Mouse (Mus musculus): ENCODE measurements around the gene Tle2. TPM values are rescaled to one million over a fixed set of nuclear protein-coding genes. Genes with fewer than 3 reads are reported as not detected.

The Tle2 gene
- polyA plus RNA-seq, 1 experiment from 2014 or later: 17.8 TPM

GRCm38 (mm10) chr10:81559627-81560539, 14.5 kb upstream of the Tle2 start:
- DNase-seq (ENCODE audit: low spot score) (peak; percentile 71), ATAC-seq (replicated peaks; ENCODE audit: low FRiP score, low TSS enrichment, low read depth) (peak; percentile 11)

GRCm38 (mm10) chr10:81560719-81561459, 13.5 kb upstream of the Tle2 start:
- no peaks in the 10 kb centered on the region for H3K27me3 ChIP-seq (replicated peaks; ENCODE audit: control insufficient read depth, insufficient read depth, low read length)
- no peaks in the 10 kb centered on the region for H3K9me3 ChIP-seq (ENCODE audit: control insufficient read depth, low read length)
- peak overlapping the region; percentile 90 for H3K27ac ChIP-seq (ENCODE audit: low read depth)
- peak overlapping the region; percentile 96 for H3K9ac ChIP-seq (ENCODE audit: low read length)
- 8% methylated on average over 16 of the region's 16 CpGs for WGBS
- peaks cover 35% of the 10 kb centered on the region for H3K4me1 ChIP-seq (replicated peaks; ENCODE audit: control insufficient read depth, insufficient read depth, low read length)
- H3K4me2 ChIP-seq (ENCODE audit: low read length): peak overlapping the region; percentile 88
- peak; percentile 9; the same call in 1 of the 2 replicates for ATAC-seq (replicated peaks; ENCODE audit: low FRiP score, low TSS enrichment, low read depth)
- peaks cover 30% of the 10 kb centered on the region for H3K36me3 ChIP-seq (ENCODE audit: control insufficient read depth, insufficient read depth, low read length)
- peak overlapping the region; percentile 76 for H3K4me3 ChIP-seq (ENCODE audit: low read depth, low read length)
- DNase-seq (ENCODE audit: low spot score): no peak

More at GRCm38 (mm10) chr10:81559627-81560539, 14.5 kb upstream of the Tle2 start:
- H3K27ac ChIP-seq (ENCODE audit: low read depth): peak overlapping the region; percentile 90
- H3K9ac ChIP-seq (ENCODE audit: low read length): peak overlapping the region; percentile 96
- H3K4me2 ChIP-seq (ENCODE audit: low read length): peak overlapping the region; percentile 88
- peak overlapping the region; percentile 76 for H3K4me3 ChIP-seq (ENCODE audit: low read depth, low read length)
- under 1% methylated on average over 27 of the region's 36 CpGs for WGBS
- peaks cover 20% of the 10 kb centered on the region for H3K36me3 ChIP-seq (ENCODE audit: control insufficient read depth, insufficient read depth, low read length)
- H3K27me3 ChIP-seq (replicated peaks; ENCODE audit: control insufficient read depth, insufficient read depth, low read length): no peaks in the 10 kb centered on the region
- H3K4me1 ChIP-seq (replicated peaks; ENCODE audit: control insufficient read depth, insufficient read depth, low read length): peaks cover 35% of the 10 kb centered on the region
- no peaks in the 10 kb centered on the region for H3K9me3 ChIP-seq (ENCODE audit: control insufficient read depth, low read length)

- Histone ChIP-seq H3K4me2 (ENCODE audit: low read length) (peak overlapping the region; percentile 18), H3K9ac (ENCODE audit: low read length) (no peak overlapping the region), H3K36me3 (ENCODE audit: control insufficient read depth, insufficient read depth, low read length) (peaks cover 41% of the 10 kb centered on the region), H3K27me3 (replicated peaks; ENCODE audit: control insufficient read depth, insufficient read depth, low read length) (no peaks in the 10 kb centered on the region), H3K9me3 (ENCODE audit: control insufficient read depth, low read length) (no peaks in the 10 kb centered on the region), H3K4me1 (replicated peaks; ENCODE audit: control insufficient read depth, insufficient read depth, low read length) (peaks cover 35% of the 10 kb centered on the region), H3K4me3 (ENCODE audit: low read depth, low read length) (no peak overlapping the region), H3K27ac (ENCODE audit: low read depth) (no peak overlapping the region)
- WGBS: 72% methylated on average over 6 of the region's 6 CpGs
- DNase-seq (ENCODE audit: low spot score) (no peak), ATAC-seq (replicated peaks; ENCODE audit: low FRiP score, low TSS enrichment, low read depth) (no peak)
Measured at GRCm38 (mm10) chr10:81562411-81562810, 11.9 kb upstream of the Tle2 start.

- Histone ChIP-seq H3K4me1 (replicated peaks; ENCODE audit: control insufficient read depth, insufficient read depth, low read length) (peaks cover 44% of the 10 kb centered on the region), H3K4me3 (ENCODE audit: low read depth, low read length) (peak overlapping the region; percentile 25; the same call in 1 of the 2 replicates), H3K36me3 (ENCODE audit: control insufficient read depth, insufficient read depth, low read length) (peaks cover 41% of the 10 kb centered on the region), H3K9ac (ENCODE audit: low read length) (no peak overlapping the region), H3K9me3 (ENCODE audit: control insufficient read depth, low read length) (no peaks in the 10 kb centered on the region), H3K4me2 (ENCODE audit: low read length) (peak overlapping the region; percentile 50), H3K27ac (ENCODE audit: low read depth) (no peak overlapping the region), H3K27me3 (replicated peaks; ENCODE audit: control insufficient read depth, insufficient read depth, low read length) (no peaks in the 10 kb centered on the region)
- 49% methylated on average over 6 of the region's 6 CpGs for WGBS
- no peak for DNase-seq (ENCODE audit: low spot score)
- no peak for ATAC-seq (replicated peaks; ENCODE audit: low FRiP score, low TSS enrichment, low read depth)
Measured at GRCm38 (mm10) chr10:81563481-81563880, 10.9 kb upstream of the Tle2 start.

- 2% methylated on average over 10 of the region's 10 CpGs for WGBS
- H3K36me3 ChIP-seq (ENCODE audit: control insufficient read depth, insufficient read depth, low read length): peaks cover 41% of the 10 kb centered on the region
- H3K4me1 ChIP-seq (replicated peaks; ENCODE audit: control insufficient read depth, insufficient read depth, low read length): peaks cover 51% of the 10 kb centered on the region
- peak overlapping the region; percentile 50 for H3K4me2 ChIP-seq (ENCODE audit: low read length)
- no peaks in the 10 kb centered on the region for H3K9me3 ChIP-seq (ENCODE audit: control insufficient read depth, low read length)
- peak overlapping the region; percentile 25 for H3K4me3 ChIP-seq (ENCODE audit: low read depth, low read length)
- H3K9ac ChIP-seq (ENCODE audit: low read length): 0 out of 2 replicates have a peak overlapping the region, but pooled peaks have one; percentile 34
- peak; percentile 75 for DNase-seq (ENCODE audit: low spot score)
- no peaks in the 10 kb centered on the region for H3K27me3 ChIP-seq (replicated peaks; ENCODE audit: control insufficient read depth, insufficient read depth, low read length)
- H3K27ac ChIP-seq (ENCODE audit: low read depth): peak overlapping the region; percentile 51
- ATAC-seq (replicated peaks; ENCODE audit: low FRiP score, low TSS enrichment, low read depth): no peak
Measured at GRCm38 (mm10) chr10:81564216-81564615, 10.1 kb upstream of the Tle2 start.

GRCm38 (mm10) chr10:81564734-81565133, 9.6 kb upstream of the Tle2 start:
- Histone ChIP-seq H3K27me3 (replicated peaks; ENCODE audit: control insufficient read depth, insufficient read depth, low read length) (no peaks in the 10 kb centered on the region), H3K27ac (ENCODE audit: low read depth) (no peak overlapping the region), H3K36me3 (ENCODE audit: control insufficient read depth, insufficient read depth, low read length) (peaks cover 41% of the 10 kb centered on the region), H3K4me1 (replicated peaks; ENCODE audit: control insufficient read depth, insufficient read depth, low read length) (peaks cover 56% of the 10 kb centered on the region), H3K9me3 (ENCODE audit: control insufficient read depth, low read length) (no peaks in the 10 kb centered on the region), H3K4me3 (ENCODE audit: low read depth, low read length) (no peak overlapping the region), H3K9ac (ENCODE audit: low read length) (no peak overlapping the region), H3K4me2 (ENCODE audit: low read length) (no peak overlapping the region)
- DNase-seq (ENCODE audit: low spot score): peak; percentile 85
- no peak for ATAC-seq (replicated peaks; ENCODE audit: low FRiP score, low TSS enrichment, low read depth)
- WGBS: 36% methylated on average over 10 of the region's 10 CpGs

- DNase-seq (ENCODE audit: low spot score) (no peak), ATAC-seq (replicated peaks; ENCODE audit: low FRiP score, low TSS enrichment, low read depth) (no peak)
- H3K4me2 ChIP-seq (ENCODE audit: low read length): no peak overlapping the region
- H3K9ac ChIP-seq (ENCODE audit: low read length): no peak overlapping the region
- H3K36me3 ChIP-seq (ENCODE audit: control insufficient read depth, insufficient read depth, low read length): peaks cover 41% of the 10 kb centered on the region
- H3K4me1 ChIP-seq (replicated peaks; ENCODE audit: control insufficient read depth, insufficient read depth, low read length): peaks cover 64% of the 10 kb centered on the region
- 47% methylated on average over 20 of the region's 20 CpGs for WGBS
- no peaks in the 10 kb centered on the region for H3K9me3 ChIP-seq (ENCODE audit: control insufficient read depth, low read length)
- no peaks in the 10 kb centered on the region for H3K27me3 ChIP-seq (replicated peaks; ENCODE audit: control insufficient read depth, insufficient read depth, low read length)
- no peak overlapping the region for H3K4me3 ChIP-seq (ENCODE audit: low read depth, low read length)
- no peak overlapping the region for H3K27ac ChIP-seq (ENCODE audit: low read depth)
Measured at GRCm38 (mm10) chr10:81565257-81566228, 8.8 kb upstream of the Tle2 start.
